13 mouse cellular contexts compared by ENCODE assay signal in genomic region chr4:132976729-132977128, GRCm38 (mm10). TPM values are rescaled to one million over a fixed set of nuclear protein-coding genes. Genes with fewer than 3 reads are reported as not detected.
DNase-seq lines count a peak whose midpoint lies in the region; ATAC-seq lines count a peak whose summit lies in the region.
"Had no signal": no experiment of that assay in that cellular context is flagged by ENCODE, and none has a peak within 500 bp of the region (broad histone marks: within the 10 kb centered on the region; RNA-seq: fewer than 3 reads in every experiment).

No protein-coding gene starts in this region.

- ATAC-seq in kidney, embryonic 15.5 days (replicated peaks; ENCODE audit: low FRiP score): peak; percentile 16; the same call in 1 of the 2 replicates
- no peak for ATAC-seq in intestine, embryonic 16.5 days
- ATAC-seq: forebrain, embryonic 15.5 days had no signal

- H3K36me3 ChIP-seq in kidney, embryonic 15.5 days: no peaks in the 10 kb centered on the region
- no peaks in the 10 kb centered on the region for H3K36me3 ChIP-seq in intestine, embryonic 16.5 days (ENCODE audit: control insufficient read depth, insufficient read depth, low read length)
- H3K36me3 ChIP-seq: embryonic facial prominence, embryonic 13.5 days; forebrain, embryonic 15.5 days; hindbrain, embryonic 15.5 days had no signal

- no peak for DNase-seq in kidney, postnatal 4 days
- DNase-seq in CD4-positive helper T cell, adult 2 months (ENCODE audit: low read depth, low spot score): peak; percentile 60
- DNase-seq in spleen, postnatal 10 days (ENCODE audit: low spot score in 2 of 2): peak; percentile 32 to 53
- no peak for DNase-seq in ovary, postnatal 10 days (ENCODE audit: low spot score)
- no peak for DNase-seq in frontal cortex, postnatal 36 days (ENCODE audit: low spot score in 2 of 2)
- DNase-seq: cerebellum, adult 9-10 months had no signal

- peaks cover 45% of the 10 kb centered on the region for H3K4me1 ChIP-seq in kidney, embryonic 15.5 days
- H3K4me1 ChIP-seq in brown adipose tissue, adult 24 weeks (ENCODE audit: control insufficient read depth, insufficient read depth, insufficient read length, low read length): peaks cover 32% of the 10 kb centered on the region
- peaks cover 29% of the 10 kb centered on the region for H3K4me1 ChIP-seq in intestine, embryonic 16.5 days (ENCODE audit: control insufficient read depth, insufficient read depth, low read length)

- H3K4me2 ChIP-seq in kidney, embryonic 15.5 days: no peak overlapping the region
- H3K4me2 ChIP-seq in intestine, embryonic 16.5 days (ENCODE audit: low read depth, low read length): no peak overlapping the region
- H3K4me2 ChIP-seq: embryonic facial prominence, embryonic 13.5 days; forebrain, embryonic 15.5 days; hindbrain, embryonic 15.5 days had no signal

- H3K27me3 ChIP-seq in kidney, embryonic 15.5 days: peaks cover 38% of the 10 kb centered on the region
- H3K27me3 ChIP-seq in intestine, embryonic 16.5 days (replicated peaks; ENCODE audit: control insufficient read depth, insufficient read depth, low read length): peaks cover 5% of the 10 kb centered on the region; the same call in 1 of the 2 replicates

- 37% methylated on average over 6 of the region's 6 CpGs for WGBS in kidney, embryonic 15.5 days
- WGBS in intestine, embryonic 16.5 days: 72% methylated on average over 6 of the region's 6 CpGs

- peak overlapping the region; percentile 1; the same call in 1 of the 2 replicates for H3K27ac ChIP-seq in kidney, embryonic 15.5 days
- H3K27ac ChIP-seq in brown adipose tissue, adult 24 weeks (replicated peaks; ENCODE audit: low read depth, low read length): 0 out of 2 replicates have a peak overlapping the region, but pooled peaks have one; percentile 33
- H3K27ac ChIP-seq in intestine, embryonic 16.5 days (ENCODE audit: low read length): no peak overlapping the region
- H3K27ac ChIP-seq: embryonic facial prominence, embryonic 13.5 days; forebrain, embryonic 15.5 days; hindbrain, embryonic 15.5 days; layer of hippocampus, adult 2 months had no signal

- no peak overlapping the region for H3K9ac ChIP-seq in kidney, embryonic 15.5 days
- no peak overlapping the region for H3K9ac ChIP-seq in intestine, embryonic 16.5 days (ENCODE audit: low read depth, low read length)
- H3K9ac ChIP-seq: embryonic facial prominence, embryonic 13.5 days; forebrain, embryonic 15.5 days; hindbrain, embryonic 15.5 days had no signal

- H3K4me3 ChIP-seq in kidney, embryonic 15.5 days (replicated peaks): no peak overlapping the region
- H3K4me3 ChIP-seq in brown adipose tissue, adult 24 weeks (ENCODE audit: insufficient read depth, low read depth, low read length): no peak overlapping the region
- no peak overlapping the region for H3K4me3 ChIP-seq in intestine, embryonic 16.5 days (ENCODE audit: low read length)
- H3K4me3 ChIP-seq: embryonic facial prominence, embryonic 13.5 days; forebrain, embryonic 15.5 days; hindbrain, embryonic 15.5 days; layer of hippocampus, adult 2 months had no signal

- no peaks in the 10 kb centered on the region for H3K9me3 ChIP-seq in kidney, embryonic 15.5 days (replicated peaks)
- H3K9me3 ChIP-seq in intestine, embryonic 16.5 days (ENCODE audit: control insufficient read depth, low read length): no peaks in the 10 kb centered on the region
- H3K9me3 ChIP-seq: embryonic facial prominence, embryonic 13.5 days; forebrain, embryonic 15.5 days; hindbrain, embryonic 15.5 days had no signal

RNA-seq across cellular contexts. Expression of gene Fgr, which starts 2.8 kb away (rescaled TPM):
- polyA plus RNA-seq in kidney, embryonic 15.5 days (2015; fragmentation: Nextera tagmentation; extraction: Ambion mirVana): 0.63 and 0.81 TPM in 2 replicates
- 0.55 TPM in 1 of 2 replicates, not detected in the other for polyA plus RNA-seq in brown adipose tissue, adult 24 weeks (2012; ENCODE audit: insufficient read depth, insufficient read length, missing spikeins)
- 3.1 and 3.5 TPM in 2 replicates for polyA plus RNA-seq in intestine, embryonic 16.5 days (2015; fragmentation: Nextera tagmentation; extraction: Ambion mirVana)

RNA-seq across cellular contexts. Expression of gene Ahdc1, which starts 34.3 kb away (rescaled TPM):
- 7.4 and 10.1 TPM in 2 replicates for polyA plus RNA-seq in kidney, embryonic 15.5 days (2015; fragmentation: Nextera tagmentation; extraction: Ambion mirVana)
- polyA plus RNA-seq in brown adipose tissue, adult 24 weeks (2012; ENCODE audit: insufficient read depth, insufficient read length, missing spikeins): 16.4 and 26.1 TPM in 2 replicates
- 5.3 and 5.7 TPM in 2 replicates for polyA plus RNA-seq in intestine, embryonic 16.5 days (2015; fragmentation: Nextera tagmentation; extraction: Ambion mirVana)

RNA-seq across cellular contexts. Expression of gene Fam76a, which starts 54.4 kb away (rescaled TPM):
- polyA plus RNA-seq in kidney, embryonic 15.5 days (2015; fragmentation: Nextera tagmentation; extraction: Ambion mirVana): 35.1 and 35.8 TPM in 2 replicates
- polyA plus RNA-seq in brown adipose tissue, adult 24 weeks (2012; ENCODE audit: insufficient read depth, insufficient read length, missing spikeins): 15.7 and 17.8 TPM in 2 replicates
- 40.5 and 45.6 TPM in 2 replicates for polyA plus RNA-seq in intestine, embryonic 16.5 days (2015; fragmentation: Nextera tagmentation; extraction: Ambion mirVana)

Comparison
In these comparisons a context has a peak if more than half of its experiments do, and no peak if none do; other contexts are left out.
1. DNase-seq: peak in CD4-positive helper T cell, adult 2 months (single experiment) and spleen, postnatal 10 days (2 of 2); none in kidney, postnatal 4 days (0 of 2), ovary, postnatal 10 days (single experiment) and frontal cortex, postnatal 36 days (0 of 2).